Mouse (Mus musculus): ENCODE data around the gene Fastkd1.
"Not testable (repeated sequence)": the region's sequence is repeated elsewhere in the genome, so short reads cannot be mapped to it uniquely, and the experiment has no call there.

Gene Fastkd1

GRCm38 (mm10) chr2:69712981-69713625 lies at the start of gene Fastkd1:
Gene Fastkd1, minus strand, starts transcription at chr2:69713516.
- peak; percentile 93 for DNase-seq

- no peak for DNase-seq
Observed at GRCm38 (mm10) chr2:69760980-69761379, 47.7 kb upstream of the Fastkd1 start.

- no peak for DNase-seq
Observed at GRCm38 (mm10) chr2:69745091-69745490, 31.8 kb upstream of the Fastkd1 start.

GRCm38 (mm10) chr2:69723519-69723825 lies 10.2 kb upstream of the Fastkd1 start:
- no peak for DNase-seq

- peak; percentile 95 for DNase-seq
Observed at GRCm38 (mm10) chr2:69722650-69723518, 9.6 kb upstream of the Fastkd1 start.

GRCm38 (mm10) chr2:69722273-69722649 lies 8.9 kb upstream of the Fastkd1 start, which contains the start of gene Ppig:
Gene Ppig, plus strand, starts transcription at chr2:69722545.
- DNase-seq, result no peak

GRCm38 (mm10) chr2:69719121-69719520 lies 5.8 kb upstream of the Fastkd1 start:
- DNase-seq, result no peak

- no peak for DNase-seq
Observed at GRCm38 (mm10) chr2:69716483-69716882, 3.2 kb upstream of the Fastkd1 start.

- DNase-seq, result no peak
Observed at GRCm38 (mm10) chr2:69714126-69714525, 810 bp upstream of the Fastkd1 start.

GRCm38 (mm10) chr2:69713626-69714014 lies 304 bp upstream of the Fastkd1 start:
- DNase-seq, result no peak

GRCm38 (mm10) chr2:69712171-69712570 lies 1.1 kb downstream of the Fastkd1 start:
- peak; percentile 10 for DNase-seq

- no peak for DNase-seq
Observed at GRCm38 (mm10) chr2:69700446-69700845, 12.9 kb downstream of the Fastkd1 start.

- DNase-seq, result no peak
Observed at GRCm38 (mm10) chr2:69693501-69693900, 19.8 kb downstream of the Fastkd1 start.

GRCm38 (mm10) chr2:69690843-69691242 lies 22.5 kb downstream of the Fastkd1 start:
- DNase-seq, result no peak

- no peak for DNase-seq
Observed at GRCm38 (mm10) chr2:69690214-69690613, 23.1 kb downstream of the Fastkd1 start.

- DNase-seq, result no peak
Observed at GRCm38 (mm10) chr2:69684488-69684887, 28.8 kb downstream of the Fastkd1 start.

GRCm38 (mm10) chr2:69683036-69683805 lies 30.1 kb downstream of the Fastkd1 start:
- DNase-seq, result no peak

GRCm38 (mm10) chr2:69681931-69682330 lies 31.4 kb downstream of the Fastkd1 start:
- DNase-seq, result no peak

- no peak for DNase-seq
Observed at GRCm38 (mm10) chr2:69679990-69680389, 33.3 kb downstream of the Fastkd1 start.

GRCm38 (mm10) chr2:69677215-69677614 lies 36.1 kb downstream of the Fastkd1 start:
- DNase-seq, result not testable (repeated sequence)

GRCm38 (mm10) chr2:69676713-69677112 lies 36.6 kb downstream of the Fastkd1 start:
- DNase-seq, result peak; percentile 11

- DNase-seq, result no peak
Observed at GRCm38 (mm10) chr2:69675266-69675665, 38.0 kb downstream of the Fastkd1 start.

GRCm38 (mm10) chr2:69673723-69674122 lies 39.6 kb downstream of the Fastkd1 start:
- DNase-seq, result no peak

GRCm38 (mm10) chr2:69669853-69670252 lies 43.5 kb downstream of the Fastkd1 start, which contains the start of gene Klhl41:
Gene Klhl41, plus strand, starts transcription at chr2:69670120.
- DNase-seq, result no peak
